Mouse (Mus musculus) midbrain, postnatal 0 days (tissue): ENCODE data around the gene Crtc1. TPM values are rescaled to one million over a fixed set of nuclear protein-coding genes. Genes with fewer than 3 reads are reported as not detected.

ENCODE experiments used
- ATAC-seq: fragments of 200-750 bp; cut with Nextera tagmentation; 2 replicates; pipeline ENCODE4 v1.8.0; 2017; ENCODE audit warnings: moderate number of reproducible peaks, mild to moderate bottlenecking, moderate TSS enrichment, moderate library complexity; ENCODE audit not compliant: low FRiP score
- DNase-seq: peaks from one replicate; pipeline ENCODE4 v3.0.0-alpha.2; 2015; ENCODE audit warnings: low spot score
- H3K27ac ChIP-seq: fragments of 300-500 bp; sonication (generic); 2 replicates; pipeline ENCODE4 v1.5.1; 2014; ENCODE audit warnings: low read depth, mild to moderate bottlenecking, low read length, mixed read lengths
- H3K27me3 ChIP-seq: fragments of 300-500 bp; sonication (generic); 2 replicates; pipeline ENCODE4 v1.6.1; 2014; ENCODE audit warnings: low read length, control low read depth, mixed read lengths; ENCODE audit not compliant: insufficient read depth
- H3K36me3 ChIP-seq: fragments of 300-500 bp; sonication (generic); 2 replicates; pipeline ENCODE4 v1.6.1; 2014; ENCODE audit warnings: low read length, control low read depth, mixed read lengths; ENCODE audit not compliant: insufficient read depth
- H3K4me1 ChIP-seq: fragments of 300-500 bp; sonication (generic); 2 replicates; pipeline ENCODE4 v1.6.1; 2014; ENCODE audit warnings: mild to moderate bottlenecking, control low read depth, antibody characterized with exemption, low read length, mixed read lengths; ENCODE audit not compliant: insufficient read depth
- H3K4me2 ChIP-seq: fragments of 300-500 bp; sonication (generic); 2 replicates; pipeline ENCODE4 v1.6.1; 2014; ENCODE audit warnings: low read depth, mild to moderate bottlenecking, low read length, mixed read lengths; ENCODE audit not compliant: poor library complexity, severe bottlenecking
- H3K4me3 ChIP-seq: fragments of 300-500 bp; sonication (generic); 2 replicates; pipeline ENCODE4 v1.5.1; 2014; ENCODE audit warnings: low read depth, mild to moderate bottlenecking, low read length, moderate library complexity
- H3K9ac ChIP-seq: fragments of 300-500 bp; sonication (generic); replicated peaks from 2 replicates; pipeline ENCODE4 v1.6.1; 2014; ENCODE audit warnings: mild to moderate bottlenecking, low read length, moderate library complexity, mixed read lengths; ENCODE audit not compliant: poor library complexity, severe bottlenecking
- H3K9me3 ChIP-seq: fragments of 300-500 bp; sonication (generic); 2 replicates; pipeline ENCODE4 v1.6.1; 2016; ENCODE audit warnings: low read length, control low read depth
- CTCF ChIP-seq: IDR thresholded peaks from 2 replicates; pipeline ENCODE4 v1.5.1; 2016; ENCODE audit warnings: antibody characterized with exemption, mild to moderate bottlenecking
- WGBS: fragments of 180-500 bp; shearing (Covaris S2); extraction: QIAGEN DNeasy Blood & Tissue Kit; methylation state at CpG from one replicate; pipeline ENCODE4 v1.1.7; 2014; 5-methylcytosine and 5-hydroxymethylcytosine counted together
- polyA plus RNA-seq: library from polyadenylated mRNA; unstranded; fragments of >200 nt; fragmentation: Nextera tagmentation; extraction: Ambion mirVana; gene quantifications from 2 replicates; pipeline ENCODE4 v1.2.1, GENCODE M21; 2015
- total RNA-seq: library from RNA; depleted of rRNA; stranded (reverse); fragments of >200 nt; gene quantifications from 2 replicates; pipeline ENCODE4 v1.2.3, GENCODE M21; 2014

The Crtc1 gene
- total and polyA plus RNA-seq, 2 experiments from 2014 or later = 47.8 to 56.3 TPM

DNA sequence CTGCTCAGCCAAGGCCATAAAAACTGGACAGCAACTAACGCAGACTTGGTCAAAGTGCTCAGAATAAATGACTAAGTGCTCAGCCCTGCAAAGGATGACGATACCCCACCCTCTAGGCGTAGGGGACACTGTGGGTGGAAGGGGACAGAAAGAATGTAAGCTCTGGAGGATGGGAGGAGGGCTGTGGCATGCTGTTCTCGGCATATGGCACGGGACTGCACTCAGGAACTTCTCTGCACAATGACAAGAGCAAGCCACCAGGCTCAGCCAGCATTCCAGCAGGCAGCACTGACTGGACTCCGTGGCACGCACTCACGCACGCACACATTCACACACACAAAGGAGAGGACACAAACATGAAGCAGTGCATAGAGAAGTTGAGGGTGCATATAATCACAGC is 21.2 kb upstream of the Crtc1 start:
- H3K9me3 ChIP-seq = no peaks in the 10 kb centered on the region
- no peak for ATAC-seq
- peaks cover 2% of the 10 kb centered on the region; the same call in 1 of the 2 replicates for H3K36me3 ChIP-seq
- no peak overlapping the region for H3K4me2 ChIP-seq
- TF ChIP-seq CTCF = no peak
- WGBS = 76% methylated on average over 9 of the region's 9 CpGs
- no peak for DNase-seq
- no peak overlapping the region for H3K4me3 ChIP-seq
- 0 out of 2 replicates have a peak, but pooled peaks cover 2% of the 10 kb centered on the region for H3K4me1 ChIP-seq
- no peak overlapping the region for H3K9ac ChIP-seq
- H3K27me3 ChIP-seq = no peaks in the 10 kb centered on the region
- H3K27ac ChIP-seq = no peak overlapping the region

GRCm38 (mm10) chr8:70460199-70460598 is 20.8 kb upstream of the Crtc1 start:
- Histone ChIP-seq H3K4me2 (no peak overlapping the region), H3K27me3 (no peaks in the 10 kb centered on the region), H3K27ac (no peak overlapping the region), H3K9me3 (no peaks in the 10 kb centered on the region), H3K9ac (no peak overlapping the region), H3K36me3 (peaks cover 2% of the 10 kb centered on the region; the same call in 1 of the 2 replicates), H3K4me1 (0 out of 2 replicates have a peak, but pooled peaks cover 2% of the 10 kb centered on the region), H3K4me3 (no peak overlapping the region)
- WGBS = 92% methylated on average over 5 of the region's 5 CpGs
- TF ChIP-seq CTCF = no peak
- no peak for ATAC-seq
- DNase-seq = no peak

GRCm38 (mm10) chr8:70459636-70460035 is 20.3 kb upstream of the Crtc1 start:
- ATAC-seq (no peak), DNase-seq (no peak)
- Histone ChIP-seq H3K27me3 (no peaks in the 10 kb centered on the region), H3K36me3 (peaks cover 2% of the 10 kb centered on the region; the same call in 1 of the 2 replicates), H3K4me1 (0 out of 2 replicates have a peak, but pooled peaks cover 2% of the 10 kb centered on the region), H3K9ac (no peak overlapping the region), H3K27ac (no peak overlapping the region), H3K9me3 (no peaks in the 10 kb centered on the region), H3K4me3 (no peak overlapping the region), H3K4me2 (no peak overlapping the region)
- 94% methylated on average over 2 of the region's 2 CpGs for WGBS
- TF ChIP-seq CTCF = no peak

GRCm38 (mm10) chr8:70458462-70458861 is 19.1 kb upstream of the Crtc1 start:
- Histone ChIP-seq H3K4me3 (no peak overlapping the region), H3K9me3 (no peaks in the 10 kb centered on the region), H3K9ac (no peak overlapping the region), H3K36me3 (peaks cover 2% of the 10 kb centered on the region; the same call in 1 of the 2 replicates), H3K4me2 (no peak overlapping the region), H3K27me3 (no peaks in the 10 kb centered on the region), H3K4me1 (0 out of 2 replicates have a peak, but pooled peaks cover 2% of the 10 kb centered on the region), H3K27ac (no peak overlapping the region)
- ATAC-seq (no peak), DNase-seq (no peak)
- no peak for TF ChIP-seq CTCF
- 84% methylated on average over 3 of the region's 3 CpGs for WGBS

- Histone ChIP-seq H3K27ac (no peak overlapping the region), H3K9ac (no peak overlapping the region)
- ATAC-seq = no peak
Observed at GRCm38 (mm10) chr8:70457882-70458281, 18.5 kb upstream of the Crtc1 start.

GRCm38 (mm10) chr8:70456996-70457395 is 17.6 kb upstream of the Crtc1 start:
- no peak for ATAC-seq
- H3K4me1 ChIP-seq = no peaks in the 10 kb centered on the region

More at GRCm38 (mm10) chr8:70457882-70458281, 18.5 kb upstream of the Crtc1 start:
- no peaks in the 10 kb centered on the region for H3K9me3 ChIP-seq
- WGBS = 93% methylated on average over 6 of the region's 6 CpGs
- no peaks in the 10 kb centered on the region for H3K4me1 ChIP-seq
- no peak overlapping the region for H3K4me3 ChIP-seq
- DNase-seq = no peak
- no peaks in the 10 kb centered on the region for H3K27me3 ChIP-seq
- no peak overlapping the region for H3K4me2 ChIP-seq
- TF ChIP-seq CTCF = no peak
- peaks cover 2% of the 10 kb centered on the region; the same call in 1 of the 2 replicates for H3K36me3 ChIP-seq

More at GRCm38 (mm10) chr8:70456996-70457395, 17.6 kb upstream of the Crtc1 start:
- Histone ChIP-seq H3K9me3 (no peaks in the 10 kb centered on the region), H3K4me2 (no peak overlapping the region), H3K9ac (no peak overlapping the region), H3K27ac (no peak overlapping the region), H3K4me3 (no peak overlapping the region), H3K27me3 (no peaks in the 10 kb centered on the region), H3K36me3 (peaks cover 8% of the 10 kb centered on the region)
- no peak for TF ChIP-seq CTCF
- DNase-seq = no peak
- 95% methylated on average over 1 of the region's 1 CpGs for WGBS
